Mouse (Mus musculus) mouse trophoblast stem cell (cell line): Measurements from ENCODE around the gene Frmpd4.

Source experiments
- in situ Hi-C, 2 experiments: fragments of 300-500 bp; cut with MseI, MboI; formaldehyde crosslinking; loops; 2 replicates in 1 of 2; 3 replicates in 1 of 2; pipeline ENCODE4 v1.15.1; 2025

The Frmpd4 gene

GRCm38 (mm10) chrX:168577131-168577530, at the start of gene Frmpd4:
Gene Frmpd4 (minus strand): TSS chrX:168577231.
- in situ Hi-C loops, result no loop called here

- in situ Hi-C loops, result no loop called here
These were observed 18.2 kb upstream of the Frmpd4 start for GRCm38 (mm10) chrX:168595193-168595592.

GRCm38 (mm10) chrX:168584303-168584702, 7.3 kb upstream of the Frmpd4 start:
- in situ Hi-C loops, result no loop called here

GRCm38 (mm10) chrX:168571808-168572207, 5.2 kb downstream of the Frmpd4 start:
- in situ Hi-C loops, result no loop called here

- in situ Hi-C loops, result no loop called here
These were observed 7.8 kb downstream of the Frmpd4 start for GRCm38 (mm10) chrX:168569231-168569630.

- in situ Hi-C loops, result no loop called here
These were observed 71.8 kb downstream of the Frmpd4 start for GRCm38 (mm10) chrX:168505254-168505653.

GRCm38 (mm10) chrX:168455233-168455632, 121.8 kb downstream of the Frmpd4 start:
- in situ Hi-C loops, result no loop called here

GRCm38 (mm10) chrX:168431206-168431605, 145.8 kb downstream of the Frmpd4 start:
- in situ Hi-C loops, result no loop called here

- in situ Hi-C loops, result no loop called here
These were observed 147.2 kb downstream of the Frmpd4 start for GRCm38 (mm10) chrX:168429814-168430213.

- in situ Hi-C loops, result no loop called here
These were observed 161.6 kb downstream of the Frmpd4 start for GRCm38 (mm10) chrX:168415403-168415802.

GRCm38 (mm10) chrX:168403512-168403911, 173.5 kb downstream of the Frmpd4 start:
- in situ Hi-C loops, result no loop called here

GRCm38 (mm10) chrX:168350431-168350830, 226.6 kb downstream of the Frmpd4 start:
- in situ Hi-C loops, result no loop called here

GRCm38 (mm10) chrX:168349320-168350225, 227.5 kb downstream of the Frmpd4 start:
- in situ Hi-C loops, result no loop called here

- in situ Hi-C loops, result no loop called here
These were observed 238.8 kb downstream of the Frmpd4 start for GRCm38 (mm10) chrX:168338212-168338611.

- in situ Hi-C loops, result no loop called here
These were observed 251.9 kb downstream of the Frmpd4 start for GRCm38 (mm10) chrX:168325161-168325560.

- in situ Hi-C loops, result no loop called here
These were observed 264.9 kb downstream of the Frmpd4 start for GRCm38 (mm10) chrX:168312158-168312557.

- in situ Hi-C loops, result no loop called here
These were observed 266.9 kb downstream of the Frmpd4 start for GRCm38 (mm10) chrX:168310143-168310542.

- in situ Hi-C loops, result no loop called here
These were observed 284.5 kb downstream of the Frmpd4 start for GRCm38 (mm10) chrX:168292506-168292905.

GRCm38 (mm10) chrX:168207034-168207433, 370.0 kb downstream of the Frmpd4 start:
- in situ Hi-C loops, result no loop called here

- in situ Hi-C loops, result no loop called here
These were observed 385.1 kb downstream of the Frmpd4 start for GRCm38 (mm10) chrX:168191944-168192343.

- in situ Hi-C loops, result no loop called here
These were observed 387.5 kb downstream of the Frmpd4 start for GRCm38 (mm10) chrX:168189563-168189962.

- in situ Hi-C loops, result no loop called here
These were observed 414.0 kb downstream of the Frmpd4 start for GRCm38 (mm10) chrX:168163001-168163400.

GRCm38 (mm10) chrX:168158866-168159265, 418.2 kb downstream of the Frmpd4 start:
- in situ Hi-C loops, result no loop called here
